ENCODE assay signal across 18 mouse cellular contexts in genomic region chr1:185473437-185473836, GRCm38 (mm10). TPM values are rescaled to one million over a fixed set of nuclear protein-coding genes. Genes with fewer than 3 reads are reported as not detected.
"Had no signal": no experiment of that assay in that cellular context is flagged by ENCODE, and none has a peak within 500 bp of the region (broad histone marks: within the 10 kb centered on the region; RNA-seq: fewer than 3 reads in every experiment).

No protein-coding gene starts in this region.

- H3K4me2 ChIP-seq: limb, embryonic 13.5 days; neural tube, embryonic 15.5 days; stomach, embryonic 15.5 days had no signal

- H3K9me3 ChIP-seq: limb, embryonic 13.5 days; midbrain, embryonic 10.5 days; neural tube, embryonic 15.5 days; stomach, embryonic 15.5 days had no signal

- ATAC-seq: lung, postnatal 0 days had no signal

- H3K4me3 ChIP-seq: limb, embryonic 13.5 days; midbrain, embryonic 10.5 days; myocyte; neural tube, embryonic 15.5 days; stomach, embryonic 15.5 days had no signal

- H3K27me3 ChIP-seq: limb, embryonic 13.5 days; neural tube, embryonic 15.5 days; stomach, embryonic 15.5 days had no signal

- H3K4me1 ChIP-seq: neural tube, embryonic 15.5 days; stomach, embryonic 15.5 days had no signal

- H3K36me3 ChIP-seq: limb, embryonic 13.5 days; midbrain, embryonic 10.5 days; neural tube, embryonic 15.5 days; stomach, embryonic 15.5 days had no signal

- H3K9ac ChIP-seq: limb, embryonic 13.5 days; neural tube, embryonic 15.5 days; stomach, embryonic 15.5 days had no signal

- H3K27ac ChIP-seq: kidney, postnatal 0 days; limb, embryonic 13.5 days; midbrain, embryonic 10.5 days; neural tube, embryonic 15.5 days; stomach, embryonic 15.5 days had no signal

- DNase-seq: kidney, adult 11 months; kidney, adult 9 months; kidney, postnatal 36 days; left cerebral cortex, postnatal 4 days; lung, adult 18-20 months; lung, postnatal 4 days; midbrain, embryonic 14.5 days; right cerebral cortex, adult 18-20 months; thymus, adult 2 months; thymus, postnatal 36 days had no signal

RNA-seq across cellular contexts. Expression of gene Slc30a10, which starts 18.8 kb away (rescaled TPM):
- polyA plus RNA-seq: lung, postnatal 0 days; myocyte; testis, adult 2 months had no signal
